Mouse (Mus musculus) lung, adult 18-20 months (tissue): ENCODE measurements around the gene Nav2.

Experiments
- DNase-seq, 2 experiments: peaks; one replicate each; pipeline ENCODE4 v3.0.0; 2022; ENCODE audit warnings: mixed read lengths in 2 of 2

Nav2 gene

DNA sequence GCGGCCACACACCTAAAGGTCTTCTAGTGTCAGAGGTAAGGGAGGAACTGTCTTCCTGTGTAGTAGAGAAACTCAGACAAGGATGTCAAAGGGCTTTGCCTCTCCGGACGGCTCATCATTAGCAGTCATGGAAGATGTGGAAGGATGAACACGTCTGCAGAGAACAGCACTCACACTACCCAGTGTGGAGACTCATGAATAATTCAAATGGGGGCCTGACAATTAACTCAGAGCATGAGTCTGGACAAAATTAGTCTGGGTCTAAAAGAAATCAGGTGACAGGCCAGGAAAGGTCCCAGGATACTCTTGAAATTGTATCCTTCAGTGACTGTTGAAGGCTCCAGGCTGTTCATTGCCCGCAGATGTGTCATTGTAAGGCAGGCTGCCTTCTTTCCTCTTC lies 17.5 kb upstream of the Nav2 start:
- no peak for DNase-seq

DNA sequence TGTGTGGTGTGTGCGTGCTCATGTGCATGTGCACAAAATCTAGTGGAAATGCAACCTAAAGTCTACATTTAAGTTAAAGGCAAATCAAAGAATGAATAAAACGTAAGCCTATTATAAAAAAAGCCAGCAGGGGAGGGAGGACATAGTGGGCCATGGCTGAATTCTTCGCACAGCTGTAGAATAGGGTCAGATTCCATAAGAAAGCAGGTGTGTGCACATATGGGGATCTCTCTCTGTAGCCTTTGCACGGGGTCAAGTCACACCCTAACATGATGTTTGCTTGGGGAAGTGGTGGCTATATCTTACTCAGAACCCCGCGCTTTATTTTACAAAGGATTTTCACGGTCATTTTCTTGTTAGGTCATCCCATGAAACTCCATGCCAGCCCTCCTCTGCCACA lies 15.4 kb upstream of the Nav2 start:
- DNase-seq = no peak

DNA sequence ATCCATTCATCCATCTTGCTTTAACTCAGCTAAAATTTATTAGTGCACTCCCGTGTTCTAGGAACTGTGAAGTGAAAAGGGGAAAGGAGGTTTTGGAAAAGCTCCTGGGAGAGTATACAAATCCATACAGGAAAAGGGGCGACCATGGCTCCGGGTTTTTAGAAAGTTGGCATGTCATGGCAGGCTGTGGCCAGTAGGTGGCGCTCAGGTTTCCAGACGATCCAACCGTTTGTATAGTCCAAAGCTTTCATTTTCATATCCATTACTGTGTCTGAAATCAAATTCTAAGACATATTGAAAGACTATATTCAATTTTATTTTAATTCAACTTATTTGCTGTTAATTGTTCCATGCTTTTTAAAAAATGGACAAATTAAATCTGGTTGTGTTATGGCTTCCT lies 14.4 kb upstream of the Nav2 start:
- peak; percentile 46 to 58 for DNase-seq

DNA sequence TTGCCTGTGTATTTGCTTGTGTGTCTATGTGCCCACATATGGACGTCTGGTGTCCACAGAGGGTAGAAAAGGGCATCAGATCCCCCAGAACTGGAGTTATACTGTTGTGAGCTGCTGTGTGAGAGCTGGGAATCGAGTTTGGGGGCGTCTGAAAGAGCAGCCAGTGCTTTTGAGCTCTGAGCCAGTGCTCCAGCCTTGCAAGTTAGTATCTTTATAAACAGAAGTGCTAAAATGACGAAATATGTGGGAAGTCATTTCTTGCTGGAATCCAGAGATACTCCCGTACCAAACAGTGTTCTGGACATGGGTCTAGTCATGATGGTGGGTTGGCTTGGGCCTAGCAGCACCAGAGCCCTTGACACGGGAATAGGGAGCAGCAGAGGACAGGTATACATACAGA lies 13.8 kb upstream of the Nav2 start:
- no peak for DNase-seq

DNA sequence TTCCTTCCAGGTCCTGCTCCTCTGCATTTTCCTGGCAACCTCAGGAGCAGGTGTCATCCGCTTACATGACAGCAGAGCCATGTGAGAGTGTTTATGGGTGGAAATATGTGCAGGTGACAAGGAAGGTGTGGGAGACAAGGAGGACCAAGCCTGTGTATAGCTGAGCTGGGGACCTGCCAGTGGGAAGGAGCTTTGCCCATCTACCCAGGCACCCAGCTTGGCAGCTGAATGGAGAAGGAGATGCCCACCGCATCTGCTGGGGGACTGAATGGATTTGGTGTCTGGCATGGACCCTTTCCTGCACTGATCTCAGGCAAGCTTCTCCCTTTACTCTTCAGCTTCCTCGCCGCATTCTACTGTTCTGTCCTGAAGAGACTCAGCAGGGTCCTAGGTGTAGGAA lies 13.0 kb upstream of the Nav2 start:
- no peak for DNase-seq

DNA sequence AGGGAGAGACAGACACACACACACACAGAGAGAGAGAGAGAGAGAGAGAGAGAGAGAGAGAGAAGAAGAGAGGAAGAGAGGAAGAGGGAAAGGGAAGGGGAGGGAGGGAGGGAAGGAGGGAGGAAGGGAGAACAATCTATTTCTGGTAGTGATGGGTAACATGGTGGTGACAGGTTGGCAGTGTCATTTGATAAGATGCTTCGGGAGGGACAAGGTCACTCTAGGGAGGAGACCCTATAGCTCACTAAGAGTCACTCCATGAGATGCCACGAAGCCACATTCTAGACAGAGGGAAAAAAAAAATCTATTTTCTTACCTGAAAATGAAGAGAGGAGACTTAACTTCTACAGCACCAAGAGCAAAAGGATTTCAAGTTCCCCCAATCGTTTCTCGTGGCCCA lies 12.5 kb upstream of the Nav2 start:
- DNase-seq = no peak

DNA sequence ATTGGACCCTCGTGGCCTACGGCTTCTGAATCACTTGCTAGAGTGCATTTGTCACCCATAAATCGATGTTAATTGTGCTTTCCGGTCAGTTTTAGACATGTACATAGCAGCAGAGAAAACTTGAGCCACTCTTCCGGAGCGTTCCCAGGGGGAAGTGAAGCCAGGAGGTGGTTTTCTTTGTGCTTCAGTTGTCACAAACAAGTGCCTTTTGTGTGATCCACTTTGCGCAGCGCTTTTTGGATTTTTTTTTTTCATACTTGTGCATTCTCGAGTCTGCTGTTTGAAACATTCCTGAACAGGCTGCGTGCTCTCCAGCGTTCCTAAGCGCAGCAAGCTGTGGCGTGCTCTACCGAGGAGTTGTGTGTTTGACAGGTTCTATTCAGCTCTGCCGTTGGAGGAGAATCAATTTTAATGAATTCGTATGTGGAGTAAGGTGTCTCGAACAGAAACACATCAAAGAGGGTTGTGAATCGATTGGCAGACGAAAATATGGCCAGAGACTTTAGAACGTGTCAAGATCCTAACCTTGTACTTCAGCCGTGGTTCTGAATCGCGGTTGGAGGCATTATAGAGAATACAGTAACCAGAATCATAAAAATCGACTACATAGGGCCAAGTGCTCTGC lies 10.9 kb upstream of the Nav2 start:
- no peak for DNase-seq

DNA sequence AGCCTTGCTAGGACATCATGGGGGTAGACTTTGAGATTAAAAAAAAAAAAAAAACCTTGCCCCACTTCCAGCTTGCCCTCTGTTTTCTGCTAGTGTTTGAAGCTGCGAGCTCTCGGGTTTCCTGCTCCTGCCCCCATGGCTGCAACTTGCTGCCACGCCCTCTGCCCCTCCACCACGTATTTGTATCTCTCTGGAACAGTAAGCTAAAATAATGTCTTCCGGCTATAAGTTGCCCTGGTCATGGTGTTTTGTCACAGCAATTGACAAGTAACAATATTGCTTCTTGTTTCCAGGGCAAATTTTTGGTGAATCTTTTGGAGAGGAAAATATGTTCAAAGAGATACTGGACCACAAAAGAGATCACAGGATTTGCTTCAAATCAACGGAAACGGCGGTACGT lies 10.1 kb upstream of the Nav2 start:
- no peak for DNase-seq

DNA sequence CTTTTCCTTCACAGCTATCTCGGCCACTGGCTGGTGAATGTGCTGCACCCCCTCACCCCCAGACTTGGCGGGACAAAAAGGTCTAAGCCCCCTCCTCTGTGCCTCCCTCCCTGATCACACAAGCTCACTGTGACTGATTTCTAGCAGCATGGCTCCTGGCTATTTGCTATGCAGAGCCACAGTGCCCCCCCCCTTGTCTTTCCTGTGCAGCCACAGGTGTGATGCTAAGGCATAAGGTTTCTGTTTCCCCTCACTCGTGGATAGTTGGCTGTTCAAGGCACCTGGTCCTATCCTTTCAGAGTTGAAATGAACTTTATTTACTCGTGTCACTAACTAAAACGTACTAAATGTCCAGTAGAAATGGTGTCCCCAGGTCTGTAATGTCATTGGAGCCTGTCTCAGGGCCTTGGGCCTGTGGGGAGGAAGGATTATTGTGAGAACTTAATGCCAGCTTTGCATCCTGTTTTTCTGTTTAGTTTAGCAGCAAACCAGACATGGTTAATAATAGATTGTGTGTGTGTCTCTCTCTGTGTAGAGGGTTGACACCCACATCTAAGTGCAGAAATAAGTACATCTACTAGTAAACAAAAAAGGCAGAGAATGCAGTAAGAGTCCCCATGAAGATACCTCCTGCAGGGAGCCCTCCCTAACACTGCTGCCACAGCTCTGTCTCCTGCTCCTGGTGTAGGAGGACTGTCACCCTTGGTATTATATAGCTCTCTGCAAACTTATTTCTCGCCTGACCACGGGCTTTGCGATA lies 7.9 kb upstream of the Nav2 start:
- DNase-seq = no peak

DNA sequence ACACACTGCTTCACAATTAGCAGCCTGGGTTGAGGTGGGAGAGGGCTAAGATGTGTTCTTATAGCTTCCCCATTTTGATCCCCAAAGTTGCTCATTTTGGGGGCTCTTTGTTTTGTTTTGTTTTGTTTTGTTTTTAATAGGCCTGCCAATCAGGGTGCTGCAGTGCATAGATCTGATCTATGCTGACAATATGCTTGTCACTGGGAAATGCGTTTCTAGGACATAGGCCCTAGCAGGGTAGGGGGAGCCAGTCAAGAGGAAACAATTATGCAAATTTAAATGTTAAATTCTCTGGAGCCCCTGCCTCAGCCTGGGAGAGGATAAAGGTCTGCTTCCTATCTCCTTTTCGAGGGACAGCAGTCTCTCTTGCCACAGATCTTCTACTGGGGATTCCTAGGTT lies 6.1 kb upstream of the Nav2 start:
- DNase-seq = no peak

DNA sequence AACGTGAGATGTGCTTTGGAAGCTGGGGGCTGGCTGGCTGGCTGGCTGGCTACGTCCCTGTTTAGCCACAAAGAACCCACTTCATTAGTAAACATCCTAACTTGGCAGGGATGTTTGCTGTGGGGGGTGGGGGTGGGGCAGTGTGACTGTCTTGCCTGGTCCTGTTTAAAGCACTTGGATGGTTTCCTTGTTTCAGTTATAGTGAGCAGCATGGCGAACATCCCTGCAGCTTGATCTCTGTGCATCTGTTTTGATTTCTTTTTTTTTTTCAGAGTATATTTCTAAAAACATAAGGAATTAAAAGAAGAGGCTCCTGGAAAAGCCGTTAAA lies 791 bp downstream of the Nav2 start:
- DNase-seq = no peak

DNA sequence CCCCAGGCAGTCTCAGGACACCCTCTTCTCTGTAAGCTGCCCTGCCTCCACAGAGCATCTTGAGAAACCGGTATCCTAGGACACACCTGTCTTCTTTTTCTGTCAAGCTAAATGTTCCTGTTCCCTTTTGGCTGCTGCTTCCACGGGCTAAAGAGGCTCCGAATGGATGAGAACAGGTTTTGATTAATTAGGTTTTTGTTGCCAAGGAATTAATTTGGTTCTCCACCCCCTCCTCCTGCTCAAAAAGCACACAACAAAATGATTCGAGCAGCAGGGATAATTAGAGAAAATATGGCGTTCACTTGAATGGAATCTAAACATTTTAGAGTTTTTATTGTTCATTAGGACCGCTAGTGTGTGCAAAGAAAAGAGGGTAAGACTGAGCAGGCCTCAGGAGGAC lies 1.8 kb downstream of the Nav2 start:
- no peak for DNase-seq

DNA sequence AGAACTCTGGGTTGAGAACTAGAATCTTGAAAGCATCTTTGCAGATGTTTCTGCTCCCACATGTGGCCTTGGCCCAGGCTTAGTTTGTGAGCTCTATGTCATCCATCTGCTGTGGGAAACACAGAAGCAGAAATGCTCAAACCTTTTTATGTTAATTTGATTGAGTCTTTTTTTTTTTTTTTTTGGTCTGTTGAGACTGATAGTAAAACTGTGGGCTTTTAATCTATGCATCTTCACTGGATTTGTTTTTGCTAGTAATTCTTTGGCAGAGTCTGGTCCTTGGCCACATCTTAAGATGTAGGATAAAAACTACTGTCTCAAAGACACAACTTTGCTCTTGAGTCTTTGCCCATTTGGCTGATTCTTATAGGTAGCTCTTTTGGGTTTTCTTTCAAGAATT lies 2.6 kb downstream of the Nav2 start:
- no peak for DNase-seq

DNA sequence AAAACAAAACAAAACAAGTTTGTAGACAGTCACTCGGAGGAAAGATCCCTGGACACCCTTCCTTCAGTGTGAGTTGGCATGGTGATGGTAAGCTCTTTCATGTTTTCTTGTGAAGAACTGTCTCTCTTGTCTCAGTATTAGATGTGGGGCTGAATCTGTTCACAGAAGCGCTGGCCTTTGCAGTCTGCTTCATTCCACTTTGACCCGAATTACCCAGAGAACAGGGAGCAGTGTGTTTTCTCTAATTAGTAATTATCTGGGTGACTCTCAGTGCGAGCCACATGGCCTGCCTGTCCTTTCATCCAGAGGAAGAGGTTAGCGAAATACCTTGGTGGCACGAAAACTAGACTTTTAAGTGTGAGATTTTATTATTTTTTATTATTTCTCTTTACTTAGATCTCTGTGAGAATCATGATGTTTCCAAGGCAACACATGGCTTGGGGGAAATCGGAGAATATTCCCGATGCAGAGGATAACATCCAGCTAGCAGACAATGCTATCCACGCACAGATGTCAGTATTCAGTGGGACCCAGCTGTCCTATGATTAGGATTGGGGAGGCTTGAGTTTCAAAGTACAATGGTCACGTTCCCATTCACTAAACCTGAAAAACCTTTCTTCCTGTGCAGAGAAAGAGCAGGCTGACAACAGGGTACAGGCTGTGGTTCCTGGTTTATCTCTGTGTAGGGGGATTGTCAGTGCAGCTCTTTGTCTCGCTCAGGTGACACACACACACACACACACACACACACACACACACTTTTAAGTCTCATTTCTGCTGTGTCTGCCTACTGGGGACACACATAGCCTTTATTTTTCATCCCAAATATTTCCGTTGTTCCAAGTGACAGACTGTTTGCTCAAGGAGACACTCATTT lies 6.4 kb downstream of the Nav2 start:
- no peak for DNase-seq

DNA sequence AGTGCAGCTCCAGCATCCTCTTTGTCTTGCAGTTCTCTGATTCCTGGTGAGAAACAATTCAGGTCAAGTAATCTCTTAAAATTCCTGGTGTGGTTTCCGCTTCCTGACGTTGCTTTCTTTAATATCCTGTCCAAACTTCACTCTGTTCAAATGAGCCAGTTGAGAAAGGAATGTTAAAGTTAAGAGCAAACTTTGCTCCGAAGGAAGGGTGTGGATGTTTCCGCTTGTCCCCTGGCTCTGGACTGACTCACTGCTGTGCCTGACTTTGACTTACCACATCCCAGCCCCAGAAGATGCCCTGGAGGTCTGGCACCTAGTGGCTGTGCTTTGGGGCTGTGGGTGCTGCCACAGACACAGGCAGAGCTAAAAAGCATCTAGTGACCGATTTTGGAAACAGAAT lies 8.9 kb downstream of the Nav2 start:
- no peak for DNase-seq

DNA sequence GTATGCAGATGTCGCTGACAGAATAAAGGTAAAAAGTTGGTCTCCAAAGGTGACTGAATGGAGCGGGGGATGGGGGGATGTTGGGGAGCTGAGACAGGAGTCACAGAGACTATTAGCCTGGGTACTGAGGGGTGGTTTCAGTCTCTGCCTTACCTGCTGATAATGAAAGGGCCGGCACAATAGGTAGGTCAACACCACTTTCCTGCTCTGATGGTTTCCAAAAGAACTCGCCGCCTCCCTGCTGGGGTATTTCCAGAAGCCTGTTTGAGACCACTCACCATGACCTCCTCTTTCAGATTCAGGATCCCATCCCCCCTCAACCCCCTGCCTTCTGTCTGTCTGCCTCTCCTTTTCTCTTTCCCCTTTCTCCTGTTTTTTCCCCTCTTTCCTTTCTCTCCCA lies 9.5 kb downstream of the Nav2 start:
- DNase-seq = no peak

DNA sequence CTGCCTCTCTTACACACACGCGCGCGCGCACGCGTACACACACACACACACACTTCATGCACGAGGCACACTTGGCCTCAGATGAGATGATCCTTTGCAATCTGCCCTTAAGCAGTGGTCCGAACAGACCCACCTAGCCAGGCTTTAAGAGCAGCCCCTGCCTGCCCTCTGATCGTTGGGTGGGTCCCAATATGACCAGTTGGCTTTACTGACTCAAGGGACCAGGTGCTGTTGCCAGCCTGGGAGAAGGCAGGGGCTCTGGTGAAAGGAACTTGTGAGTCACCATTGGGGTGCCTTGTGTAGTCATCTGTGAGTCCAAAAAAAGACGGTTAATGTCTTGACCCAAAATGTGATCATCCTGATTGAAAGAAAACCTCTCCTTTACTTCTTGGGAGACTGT lies 9.9 kb downstream of the Nav2 start:
- DNase-seq = no peak

DNA sequence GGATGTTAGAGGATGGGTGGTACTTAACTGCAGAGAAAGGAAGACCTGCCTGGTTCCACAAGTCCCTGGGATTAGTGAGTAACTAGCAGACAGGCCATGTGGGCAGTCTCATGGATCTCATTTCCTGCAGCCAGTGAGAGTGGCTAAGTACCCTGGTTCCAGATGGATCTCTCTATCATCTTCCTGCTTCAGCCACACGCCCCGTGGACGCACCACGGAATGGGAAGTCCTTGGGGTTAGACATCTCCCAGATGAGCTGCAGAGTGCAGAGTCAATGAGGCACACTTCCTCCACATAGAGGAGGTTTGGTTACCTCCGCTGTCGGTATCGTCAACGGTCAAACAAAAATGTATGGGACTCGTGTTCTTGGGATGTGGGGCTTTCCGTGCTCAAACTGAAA lies 15.1 kb downstream of the Nav2 start:
- DNase-seq = no peak

DNA sequence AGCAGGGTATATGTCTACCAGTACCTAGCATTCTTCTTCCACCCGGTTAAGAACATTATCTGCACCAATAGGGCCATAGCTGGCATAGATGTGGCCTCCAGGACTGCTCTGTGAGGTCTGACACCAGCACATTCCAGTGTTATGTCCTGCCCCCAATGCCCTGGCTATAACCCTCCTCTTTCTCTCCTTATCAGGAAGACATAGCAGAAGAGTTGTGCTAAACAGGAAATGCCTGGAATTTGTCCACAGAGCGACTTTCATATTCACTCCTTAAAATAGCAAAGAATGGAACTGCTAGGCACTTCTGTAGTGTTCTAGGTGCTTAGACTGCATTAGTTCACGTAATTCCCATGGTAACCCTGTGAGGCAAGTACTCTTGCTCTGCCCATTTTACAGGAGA lies 16.7 kb downstream of the Nav2 start:
- DNase-seq = no peak

DNA sequence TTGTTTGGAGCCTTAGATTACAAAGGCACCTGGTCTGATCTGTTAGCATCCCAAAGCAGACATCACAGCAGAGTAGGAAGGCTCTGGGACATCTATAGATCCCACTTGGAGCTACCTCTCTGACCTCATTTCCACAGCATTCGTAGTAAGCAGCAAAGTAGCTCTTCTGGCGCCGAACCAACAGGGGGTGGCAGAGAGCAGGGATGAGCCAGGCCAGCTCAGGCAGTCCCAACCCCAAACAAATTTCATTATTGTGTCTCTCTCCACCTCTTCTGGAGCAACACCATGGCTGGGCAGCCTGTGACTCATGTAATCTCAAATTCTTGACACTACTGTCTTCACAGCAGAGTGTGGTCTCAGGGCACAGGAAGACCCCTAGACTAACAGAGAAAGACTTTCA lies 19.8 kb downstream of the Nav2 start:
- peak; percentile 40 to 55 for DNase-seq

DNA sequence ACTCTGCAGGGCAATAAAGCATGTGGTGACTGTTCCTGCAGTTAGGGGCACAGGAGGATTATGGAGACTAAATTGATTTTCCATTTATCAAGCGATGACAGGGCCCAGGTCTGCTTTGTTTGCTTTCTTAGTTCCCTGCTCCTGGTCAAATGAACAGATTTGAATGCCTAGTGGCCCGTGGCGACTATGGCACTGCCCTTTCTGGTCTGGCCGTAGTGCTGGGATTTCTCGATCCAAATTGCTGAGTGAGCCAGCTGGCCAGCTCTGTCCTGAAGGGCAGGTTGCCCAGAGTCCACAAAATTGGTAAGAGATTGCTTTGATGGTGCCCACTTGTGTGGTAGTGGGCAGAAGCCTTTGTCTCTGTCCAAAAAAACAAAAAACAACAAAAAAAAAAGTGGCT lies 21.9 kb downstream of the Nav2 start:
- no peak for DNase-seq

DNA sequence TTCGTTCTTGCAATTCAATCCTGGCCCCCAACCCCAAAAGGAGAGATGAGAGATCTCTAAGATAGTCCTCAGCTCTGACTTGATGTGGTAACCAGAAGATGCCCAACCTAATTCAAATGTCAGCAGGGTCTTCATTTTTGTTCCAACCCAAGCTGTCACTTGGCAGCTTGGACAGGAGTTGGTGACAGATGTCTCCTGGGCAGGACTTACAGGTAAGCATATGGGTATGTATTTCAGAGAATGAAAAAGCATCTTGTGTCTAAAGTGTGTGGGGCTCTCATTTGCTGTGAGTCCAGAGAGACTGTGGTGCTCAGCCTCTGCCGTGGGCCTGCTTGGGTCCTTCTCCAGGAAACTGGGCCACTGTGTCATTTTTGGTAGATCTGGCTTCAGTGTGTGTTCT lies 23.6 kb downstream of the Nav2 start:
- no peak for DNase-seq

DNA sequence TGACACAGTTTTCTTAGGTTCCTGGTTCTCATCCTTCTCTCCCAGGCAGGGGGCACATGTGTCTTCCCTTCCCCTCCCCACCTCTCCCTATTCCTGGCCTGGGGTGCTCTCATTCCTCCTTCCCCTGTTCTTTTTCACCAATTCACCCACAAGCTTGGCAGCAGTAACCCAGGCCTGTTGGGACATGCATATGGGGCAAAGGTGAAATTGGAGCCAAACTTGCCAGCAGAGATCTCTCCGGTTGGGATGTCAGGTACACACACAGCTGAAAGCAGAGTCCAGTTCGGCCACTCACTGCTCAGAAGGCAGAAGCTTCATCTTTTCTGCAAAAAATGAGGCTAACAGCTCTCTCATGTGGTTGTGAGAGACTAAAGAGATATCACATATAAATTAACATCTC lies 26.3 kb downstream of the Nav2 start:
- DNase-seq = no peak

DNA sequence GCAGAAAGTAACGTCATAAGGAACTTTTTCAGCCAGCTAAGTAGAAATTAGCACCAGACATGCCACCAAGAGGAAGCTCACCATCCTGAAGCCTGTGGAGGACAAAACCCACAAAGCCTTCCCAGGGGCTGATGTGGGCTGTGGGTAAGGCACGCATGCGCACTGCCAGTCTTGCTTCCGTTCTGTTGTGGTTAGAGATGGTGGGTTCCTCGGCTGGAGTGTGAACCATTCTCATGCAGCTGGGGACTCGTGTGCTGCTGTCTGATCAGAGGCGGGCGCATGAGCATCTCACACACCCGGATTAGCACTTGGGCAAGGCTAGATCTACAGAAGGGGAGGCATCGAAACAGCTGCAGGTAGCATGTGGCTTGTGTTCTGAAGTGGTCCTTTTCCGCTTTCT lies 29.0 kb downstream of the Nav2 start:
- peak; percentile 22 to 25 for DNase-seq
